Mouse (Mus musculus): ENCODE data around the gene Elmo3. TPM values are rescaled to one million over a fixed set of nuclear protein-coding genes. Genes with fewer than 3 reads are reported as not detected.

Elmo3 gene
- polyA plus RNA-seq, 1 experiment from 2014 or later = 2.1 TPM

DNA sequence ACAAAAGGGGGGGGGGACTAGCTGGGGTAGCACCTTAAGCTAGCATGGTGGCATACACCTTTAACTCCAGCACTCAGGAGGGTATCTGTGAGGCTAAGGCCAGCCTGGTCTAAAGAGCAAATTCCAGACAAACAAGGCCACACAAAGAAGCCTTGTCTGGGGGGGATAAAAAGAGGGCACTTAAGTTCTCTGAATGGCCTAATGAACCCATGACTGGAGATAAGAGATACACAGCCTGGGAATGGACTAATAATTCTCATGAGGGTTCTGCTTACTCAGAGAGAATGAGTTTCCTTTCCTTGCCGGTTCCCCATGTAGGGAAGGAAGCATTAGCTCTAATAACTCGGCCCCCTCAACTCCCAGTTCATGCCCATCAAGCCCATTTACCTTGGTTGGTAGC is 27.1 kb downstream of the Elmo3 start:
- Histone ChIP-seq H3K4me3 (replicated peaks) (no peak overlapping the region), H3K36me3 (peaks cover 72% of the 10 kb centered on the region), H3K27ac (no peak overlapping the region), H3K4me2 (no peak overlapping the region), H3K27me3 (no peaks in the 10 kb centered on the region), H3K4me1 (replicated peaks) (peaks cover 26% of the 10 kb centered on the region), H3K9me3 (replicated peaks) (no peaks in the 10 kb centered on the region), H3K9ac (no peak overlapping the region)
- ATAC-seq (ENCODE audit: low read depth) (no peak), DNase-seq (no peak)
- WGBS (ENCODE audit: insufficient replicate concordance) = 69% methylated on average over 2 of the region's 2 CpGs

DNA sequence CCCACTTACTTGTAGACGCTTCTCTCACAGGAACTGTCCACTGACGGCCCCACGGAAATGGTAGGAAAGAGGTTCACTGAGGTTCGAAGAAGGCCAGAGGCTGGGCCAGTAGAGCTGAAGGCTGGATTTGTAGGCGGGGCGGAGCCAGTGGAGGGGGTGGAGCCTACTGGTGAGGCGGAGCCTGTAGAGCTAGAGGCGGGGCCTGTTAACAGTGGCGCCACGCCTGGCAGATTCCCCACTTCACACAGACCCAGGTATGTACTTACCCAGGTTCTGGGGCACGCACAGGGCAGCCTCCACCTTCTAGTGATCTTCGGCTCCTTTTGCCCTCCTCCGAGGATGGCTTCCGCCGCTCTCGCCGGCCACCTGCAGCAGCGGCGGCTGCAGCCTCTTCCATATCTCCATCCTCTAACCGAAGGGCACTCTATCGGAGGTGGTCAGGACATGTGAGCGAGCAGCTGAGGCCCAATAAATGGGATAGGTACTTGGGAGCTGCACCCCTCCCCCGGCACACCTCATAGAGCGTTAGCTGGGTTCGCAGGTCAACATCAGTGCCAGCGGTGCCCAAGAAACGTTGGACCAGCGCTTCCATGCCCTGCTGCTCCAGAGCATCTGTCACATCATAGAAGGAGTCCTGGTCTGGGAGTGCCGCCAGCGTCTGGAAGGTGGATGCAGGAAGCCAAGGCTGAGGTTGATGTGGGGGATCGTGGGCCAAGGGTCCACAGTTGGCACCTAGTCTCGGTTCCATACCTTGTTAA is 31.2 kb downstream of the Elmo3 start:
- peak; percentile 20 for DNase-seq
- H3K4me2 ChIP-seq = no peak overlapping the region
- H3K27me3 ChIP-seq = no peaks in the 10 kb centered on the region
- 82% methylated on average over 32 of the region's 32 CpGs for WGBS (ENCODE audit: insufficient replicate concordance)
- peaks cover 49% of the 10 kb centered on the region for H3K4me1 ChIP-seq (replicated peaks)
- H3K27ac ChIP-seq = no peak overlapping the region
- H3K9me3 ChIP-seq (replicated peaks) = no peaks in the 10 kb centered on the region
- H3K4me3 ChIP-seq (replicated peaks) = no peak overlapping the region
- ATAC-seq (ENCODE audit: low read depth) = no peak
- peaks cover 38% of the 10 kb centered on the region for H3K36me3 ChIP-seq
- no peak overlapping the region for H3K9ac ChIP-seq

GRCm38 (mm10) chr8:105338992-105339391 is 33.6 kb downstream of the Elmo3 start:
- 7% methylated on average over 4 of the region's 4 CpGs for WGBS (ENCODE audit: insufficient replicate concordance)
- ATAC-seq (ENCODE audit: low read depth) (no peak), DNase-seq (no peak)
- no peaks in the 10 kb centered on the region for H3K27me3 ChIP-seq
- peak overlapping the region; percentile 17; the same call in 1 of the 2 replicates for H3K9ac ChIP-seq
- H3K9me3 ChIP-seq (replicated peaks) = no peaks in the 10 kb centered on the region
- peaks cover 28% of the 10 kb centered on the region for H3K36me3 ChIP-seq
- no peak overlapping the region for H3K4me2 ChIP-seq
- peak overlapping the region; percentile 50; the same call in 1 of the 2 replicates for H3K27ac ChIP-seq
- peaks cover 63% of the 10 kb centered on the region for H3K4me1 ChIP-seq (replicated peaks)
- H3K4me3 ChIP-seq (replicated peaks) = no peak overlapping the region

GRCm38 (mm10) chr8:105339886-105340635 is 34.7 kb downstream of the Elmo3 start:
- peaks cover 20% of the 10 kb centered on the region for H3K36me3 ChIP-seq
- H3K4me2 ChIP-seq = 0 out of 2 replicates have a peak overlapping the region, but pooled peaks have one; percentile 8
- H3K9ac ChIP-seq = no peak overlapping the region; the same call in 1 of the 2 replicates
- peaks cover 73% of the 10 kb centered on the region for H3K4me1 ChIP-seq (replicated peaks)
- no peak overlapping the region for H3K4me3 ChIP-seq (replicated peaks)
- ATAC-seq (ENCODE audit: low read depth) (peak; percentile 75), DNase-seq (peak; percentile 26)
- peak overlapping the region; percentile 34; the same call in 1 of the 2 replicates for H3K27ac ChIP-seq
- no peaks in the 10 kb centered on the region for H3K27me3 ChIP-seq
- WGBS (ENCODE audit: insufficient replicate concordance) = 30% methylated on average over 6 of the region's 6 CpGs
- no peaks in the 10 kb centered on the region for H3K9me3 ChIP-seq (replicated peaks)

DNA sequence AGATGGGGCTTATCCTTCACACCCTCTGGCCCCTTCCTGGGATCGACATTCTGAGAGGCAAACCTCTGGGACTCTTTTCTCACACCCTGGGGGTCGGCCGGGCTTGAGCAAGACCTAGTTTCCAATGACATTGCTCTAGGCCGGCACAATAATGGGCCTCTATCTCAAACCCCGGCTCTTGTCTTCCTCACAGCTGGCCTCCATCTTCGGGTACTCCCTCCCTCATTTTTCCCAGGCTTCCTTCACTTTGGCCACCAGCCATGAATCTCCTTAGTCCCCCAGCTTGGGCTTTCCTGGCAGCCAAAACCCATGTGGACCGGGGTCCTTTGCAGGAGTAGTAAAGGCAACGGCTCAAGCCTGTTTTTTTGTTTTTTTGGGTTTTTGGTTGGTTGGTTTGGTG is 36.0 kb downstream of the Elmo3 start:
- Histone ChIP-seq H3K9me3 (replicated peaks) (no peaks in the 10 kb centered on the region), H3K27me3 (peaks cover 4% of the 10 kb centered on the region), H3K4me3 (replicated peaks) (no peak overlapping the region), H3K27ac (peak overlapping the region; percentile 34; the same call in 1 of the 2 replicates), H3K4me2 (no peak overlapping the region), H3K36me3 (peaks cover 9% of the 10 kb centered on the region), H3K4me1 (replicated peaks) (peaks cover 86% of the 10 kb centered on the region), H3K9ac (no peak overlapping the region)
- 69% methylated on average over 8 of the region's 8 CpGs for WGBS (ENCODE audit: insufficient replicate concordance)
- ATAC-seq (ENCODE audit: low read depth) = no peak
- no peak for DNase-seq

- no peak for ATAC-seq (ENCODE audit: low read depth)
These were observed 37.4 kb downstream of the Elmo3 start for GRCm38 (mm10) chr8:105342768-105343167.

GRCm38 (mm10) chr8:105343791-105344574 is 38.6 kb downstream of the Elmo3 start:
- WGBS (ENCODE audit: insufficient replicate concordance) = 63% methylated on average over 7 of the region's 8 CpGs
- H3K4me1 ChIP-seq (replicated peaks) = peaks cover 90% of the 10 kb centered on the region
- no peak for ATAC-seq (ENCODE audit: low read depth)

More at GRCm38 (mm10) chr8:105342768-105343167, 37.4 kb downstream of the Elmo3 start:
- no peak for DNase-seq
- Histone ChIP-seq H3K27ac (no peak overlapping the region), H3K36me3 (peaks cover 1% of the 10 kb centered on the region; the same call in 1 of the 2 replicates), H3K9ac (no peak overlapping the region), H3K27me3 (peaks cover 18% of the 10 kb centered on the region), H3K4me1 (replicated peaks) (peaks cover 90% of the 10 kb centered on the region), H3K9me3 (replicated peaks) (no peaks in the 10 kb centered on the region), H3K4me3 (replicated peaks) (no peak overlapping the region), H3K4me2 (no peak overlapping the region)
- 47% methylated on average over 4 of the region's 4 CpGs for WGBS (ENCODE audit: insufficient replicate concordance)

DNA sequence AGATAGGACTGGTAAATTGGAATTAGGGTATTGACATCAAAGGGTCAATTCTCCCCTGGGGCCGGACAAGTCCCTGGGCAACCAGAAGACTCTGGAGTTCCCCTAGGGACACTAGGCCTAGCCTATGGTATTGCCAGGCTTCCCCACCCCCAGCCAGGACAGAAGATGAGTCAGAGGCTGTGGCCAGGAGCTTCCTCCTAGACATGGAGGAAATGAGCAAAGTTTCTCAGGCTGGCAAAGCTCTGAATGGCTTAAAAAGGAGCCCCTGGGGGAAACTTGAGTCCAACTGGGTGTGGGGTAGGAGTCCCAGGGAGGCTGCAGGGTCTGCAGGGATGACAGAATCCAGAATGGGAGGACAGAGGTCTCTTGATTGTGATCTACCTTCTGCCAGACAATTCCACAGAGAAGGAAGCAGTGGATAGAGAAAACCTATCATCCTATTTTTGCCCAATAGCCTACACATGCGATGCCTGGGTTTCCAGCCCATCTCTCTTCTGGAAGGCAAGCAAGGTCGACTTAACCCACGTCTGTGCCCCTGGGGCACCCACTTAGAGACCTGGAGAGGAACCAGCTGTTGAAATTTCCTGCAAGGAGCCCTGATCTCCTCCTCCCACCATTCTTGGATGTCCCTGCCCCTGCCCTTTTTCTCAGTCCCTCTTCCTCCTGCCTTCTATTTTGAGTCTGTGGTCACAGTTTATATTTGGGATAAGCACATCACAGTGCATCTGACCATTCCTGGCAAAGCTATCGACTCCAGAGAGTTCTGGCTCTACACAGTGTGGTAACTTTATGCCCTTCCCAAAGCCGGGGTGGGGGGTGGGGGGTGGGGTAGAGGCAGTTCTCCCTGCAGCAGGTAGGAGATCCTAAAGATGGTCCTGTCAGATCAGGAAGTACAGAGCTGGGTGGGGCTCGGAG is 39.9 kb downstream of the Elmo3 start:
- peaks cover 43% of the 10 kb centered on the region for H3K27me3 ChIP-seq
- no peak overlapping the region for H3K9ac ChIP-seq
- H3K36me3 ChIP-seq = no peaks in the 10 kb centered on the region
- DNase-seq (no peak), ATAC-seq (ENCODE audit: low read depth) (no peak)
- peak overlapping the region; percentile 95 for H3K4me2 ChIP-seq
- H3K9me3 ChIP-seq (replicated peaks) = no peaks in the 10 kb centered on the region
- H3K4me1 ChIP-seq (replicated peaks) = peaks cover 82% of the 10 kb centered on the region
- WGBS (ENCODE audit: insufficient replicate concordance) = 28% methylated on average over 7 of the region's 7 CpGs
- H3K27ac ChIP-seq = 0 out of 2 replicates have a peak overlapping the region, but pooled peaks have one; percentile 19
- no peak overlapping the region for H3K4me3 ChIP-seq (replicated peaks)

More at GRCm38 (mm10) chr8:105343791-105344574, 38.6 kb downstream of the Elmo3 start:
- Histone ChIP-seq H3K4me2 (0 out of 2 replicates have a peak overlapping the region, but pooled peaks have one; percentile 10), H3K27me3 (peaks cover 30% of the 10 kb centered on the region), H3K27ac (no peak overlapping the region), H3K4me3 (replicated peaks) (no peak overlapping the region), H3K9me3 (replicated peaks) (no peaks in the 10 kb centered on the region), H3K36me3 (no peaks in the 10 kb centered on the region), H3K9ac (no peak overlapping the region)
- no peak for DNase-seq

- peaks cover 69% of the 10 kb centered on the region for H3K4me1 ChIP-seq (replicated peaks)
These were observed 41.4 kb downstream of the Elmo3 start for GRCm38 (mm10) chr8:105346611-105347427.

More at GRCm38 (mm10) chr8:105346611-105347427, 41.4 kb downstream of the Elmo3 start:
- DNase-seq (no peak), ATAC-seq (ENCODE audit: low read depth) (peak; percentile 2; the same call in 1 of the 2 replicates)
- no peaks in the 10 kb centered on the region for H3K36me3 ChIP-seq
- peak overlapping the region; percentile 79 for H3K9ac ChIP-seq
- WGBS (ENCODE audit: insufficient replicate concordance) = 8% methylated on average over 34 of the region's 34 CpGs
- peaks cover 58% of the 10 kb centered on the region for H3K27me3 ChIP-seq
- peak overlapping the region; percentile 72 for H3K4me3 ChIP-seq (replicated peaks)
- H3K27ac ChIP-seq = peak overlapping the region; percentile 60
- H3K9me3 ChIP-seq (replicated peaks) = no peaks in the 10 kb centered on the region
- peak overlapping the region; percentile 95 for H3K4me2 ChIP-seq
